In genomic region chr17:50993294-50993993, GRCm38 (mm10) we compare ENCODE assay signal across 10 mouse cellular contexts.
DNase-seq lines count a peak whose midpoint lies in the region; ATAC-seq and TF ChIP-seq lines count a peak whose summit lies in the region.
"Had no signal": no experiment of that assay in that cellular context is flagged by ENCODE, and none has a peak within 500 bp of the region (broad histone marks: within the 10 kb centered on the region; RNA-seq: fewer than 3 reads in every experiment).

No protein-coding gene starts in this region.

- no peaks in the 10 kb centered on the region for H3K4me1 ChIP-seq in kidney, embryonic 14.5 days (ENCODE audit: control insufficient read depth, insufficient read depth, low read length)
- no peaks in the 10 kb centered on the region for H3K4me1 ChIP-seq in brown adipose tissue, adult 24 weeks (ENCODE audit: control insufficient read depth, insufficient read depth, insufficient read length, low read length)
- no peaks in the 10 kb centered on the region for H3K4me1 ChIP-seq in liver, embryonic 15.5 days (replicated peaks)
- peaks cover 15% of the 10 kb centered on the region; the same call in 1 of the 2 replicates for H3K4me1 ChIP-seq in spleen, adult 2 months (ENCODE audit: control insufficient read depth, insufficient read depth, insufficient read length)
- no peaks in the 10 kb centered on the region for H3K4me1 ChIP-seq in forebrain, embryonic 15.5 days

- H3K36me3 ChIP-seq in kidney, embryonic 14.5 days (ENCODE audit: control insufficient read depth, insufficient read depth, low read length): no peaks in the 10 kb centered on the region
- no peaks in the 10 kb centered on the region for H3K36me3 ChIP-seq in liver, embryonic 15.5 days (replicated peaks)
- no peaks in the 10 kb centered on the region for H3K36me3 ChIP-seq in spleen, adult 2 months (ENCODE audit: control insufficient read depth, insufficient read depth, low read length)
- H3K36me3 ChIP-seq in forebrain, embryonic 15.5 days: 0 out of 2 replicates have a peak, but pooled peaks cover 5% of the 10 kb centered on the region

- no peak overlapping the region for H3K27ac ChIP-seq in kidney, embryonic 14.5 days (ENCODE audit: low read depth, low read length)
- peak overlapping the region; percentile 56 for H3K27ac ChIP-seq in brown adipose tissue, adult 24 weeks (replicated peaks; ENCODE audit: low read depth, low read length)
- H3K27ac ChIP-seq in liver, embryonic 15.5 days (replicated peaks): peak overlapping the region; percentile 65
- H3K27ac ChIP-seq in spleen, adult 2 months (ENCODE audit: insufficient read depth, low read length): peak overlapping the region; percentile 81
- no peak overlapping the region for H3K27ac ChIP-seq in forebrain, embryonic 15.5 days (replicated peaks)

- no peak overlapping the region for H3K4me2 ChIP-seq in kidney, embryonic 14.5 days (replicated peaks; ENCODE audit: low read depth, low read length)
- no peak overlapping the region for H3K4me2 ChIP-seq in liver, embryonic 15.5 days
- H3K4me2 ChIP-seq in forebrain, embryonic 15.5 days (replicated peaks): no peak overlapping the region

- no peak for TF ChIP-seq POLR2A in spleen, adult 2 months (IDR thresholded peaks at IDR 0.05; ENCODE audit: low read depth, low read length)

- H3K9ac ChIP-seq in kidney, embryonic 14.5 days (ENCODE audit: low read depth, low read length): no peak overlapping the region
- H3K9ac ChIP-seq in liver, embryonic 15.5 days: no peak overlapping the region
- H3K9ac ChIP-seq in forebrain, embryonic 15.5 days (replicated peaks): no peak overlapping the region

- TF ChIP-seq CTCF in spleen, adult 2 months (IDR thresholded peaks at IDR 0.05; ENCODE audit: extremely low read depth, insufficient read depth, insufficient read length, insufficient replicate concordance): no peak

- H3K4me3 ChIP-seq in kidney, embryonic 14.5 days (ENCODE audit: low read length): no peak overlapping the region
- H3K4me3 ChIP-seq in brown adipose tissue, adult 24 weeks (ENCODE audit: insufficient read depth, low read depth, low read length): no peak overlapping the region
- no peak overlapping the region for H3K4me3 ChIP-seq in liver, embryonic 15.5 days (replicated peaks)
- H3K4me3 ChIP-seq in spleen, adult 2 months (ENCODE audit: extremely low read depth, insufficient read depth, insufficient read length): no peak overlapping the region
- H3K4me3 ChIP-seq in forebrain, embryonic 15.5 days: no peak overlapping the region

- 81% methylated on average over 3 of the region's 3 CpGs for WGBS in kidney, embryonic 14.5 days
- 33% methylated on average over 3 of the region's 3 CpGs for WGBS in liver, embryonic 15.5 days (ENCODE audit: insufficient replicate concordance)
- WGBS in spleen, adult 2 months: 54% methylated on average over 3 of the region's 3 CpGs
- WGBS in forebrain, embryonic 15.5 days: 92% methylated on average over 3 of the region's 3 CpGs

- DNase-seq in kidney, postnatal 14 days: peak; percentile 3
- peak; percentile 65 to 71 for DNase-seq in spleen, adult 2 months (ENCODE audit: low read depth in 1 of 2, low spot score in 2 of 2)
- DNase-seq in retina, embryonic 14.5 days (ENCODE audit: low spot score): no peak
- DNase-seq in urinary bladder, adult 2 months (ENCODE audit: low spot score): no peak
- DNase-seq: adrenal gland, adult 8-10 months; gastrocnemius, postnatal 36 days had no signal

- no peaks in the 10 kb centered on the region for H3K9me3 ChIP-seq in kidney, embryonic 14.5 days (ENCODE audit: control insufficient read depth, low read length)
- H3K9me3 ChIP-seq in liver, embryonic 15.5 days (replicated peaks): no peaks in the 10 kb centered on the region
- peaks cover 6% of the 10 kb centered on the region; the same call in 1 of the 2 replicates for H3K9me3 ChIP-seq in forebrain, embryonic 15.5 days

- ATAC-seq in kidney, embryonic 14.5 days (ENCODE audit: low FRiP score, low TSS enrichment): no peak
- peak; percentile 78 for ATAC-seq in liver, embryonic 15.5 days (ENCODE audit: insufficient read depth)
- ATAC-seq in forebrain, embryonic 15.5 days (replicated peaks): no peak

- H3K27me3 ChIP-seq in kidney, embryonic 14.5 days (ENCODE audit: control insufficient read depth, insufficient read depth, low read length): no peaks in the 10 kb centered on the region
- H3K27me3 ChIP-seq in liver, embryonic 15.5 days: no peaks in the 10 kb centered on the region
- H3K27me3 ChIP-seq in spleen, adult 2 months (ENCODE audit: control insufficient read depth, insufficient read depth, low read length): no peaks in the 10 kb centered on the region
- H3K27me3 ChIP-seq in forebrain, embryonic 15.5 days: no peaks in the 10 kb centered on the region

Comparison
In these comparisons a context has a peak if more than half of its experiments do, and no peak if none do; other contexts are left out.
1. DNase-seq: peak in kidney, postnatal 14 days (single experiment) and spleen, adult 2 months (2 of 2); none in retina, embryonic 14.5 days (single experiment) and urinary bladder, adult 2 months (single experiment).
2. H3K27ac ChIP-seq: peak in brown adipose tissue, adult 24 weeks (single experiment), liver, embryonic 15.5 days (single experiment) and spleen, adult 2 months (single experiment); none in kidney, embryonic 14.5 days (single experiment) and forebrain, embryonic 15.5 days (single experiment).